Mouse (Mus musculus) 3134 (cell line): ENCODE data around the gene Prepl.

Source experiments
- DNase-seq: peaks from one replicate; pipeline ENCODE4 v3.0.0-alpha.2; 2011; ENCODE audit warnings: low spot score; ENCODE audit not compliant: insufficient read length; ENCODE audit errors: extremely low read depth

Prepl gene

GRCm38 (mm10) chr17:85090120-85091099 lies at the start of gene Prepl, which contains the start of gene Camkmt:
Gene Prepl (minus strand): TSS chr17:85090241.
Gene Camkmt (plus strand): TSS chr17:85090552.
- peak; percentile 94 for DNase-seq

- DNase-seq: no peak
Observed at GRCm38 (mm10) chr17:85138393-85138792, 48.4 kb upstream of the Prepl start.

DNA sequence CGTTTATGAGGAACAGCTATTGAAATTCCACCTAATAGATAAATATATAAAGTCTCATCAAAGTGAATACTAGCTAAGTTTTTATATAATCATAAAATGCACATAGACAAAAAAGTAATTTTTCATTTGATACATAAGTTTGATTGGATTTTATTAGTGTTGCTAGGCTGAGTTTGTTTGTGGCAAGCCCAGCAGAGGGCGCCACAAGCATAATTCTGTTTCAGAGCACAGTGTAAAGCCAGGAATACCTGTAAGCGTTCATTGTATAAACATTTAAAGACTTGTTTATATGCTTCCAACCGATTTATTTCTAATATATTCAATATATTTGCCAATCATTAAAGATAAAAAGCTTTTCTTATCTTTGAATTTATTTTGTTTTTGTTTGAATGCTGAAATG lies 26.6 kb upstream of the Prepl start:
- no peak for DNase-seq

GRCm38 (mm10) chr17:85113441-85113840 lies 23.4 kb upstream of the Prepl start:
- DNase-seq: no peak

DNA sequence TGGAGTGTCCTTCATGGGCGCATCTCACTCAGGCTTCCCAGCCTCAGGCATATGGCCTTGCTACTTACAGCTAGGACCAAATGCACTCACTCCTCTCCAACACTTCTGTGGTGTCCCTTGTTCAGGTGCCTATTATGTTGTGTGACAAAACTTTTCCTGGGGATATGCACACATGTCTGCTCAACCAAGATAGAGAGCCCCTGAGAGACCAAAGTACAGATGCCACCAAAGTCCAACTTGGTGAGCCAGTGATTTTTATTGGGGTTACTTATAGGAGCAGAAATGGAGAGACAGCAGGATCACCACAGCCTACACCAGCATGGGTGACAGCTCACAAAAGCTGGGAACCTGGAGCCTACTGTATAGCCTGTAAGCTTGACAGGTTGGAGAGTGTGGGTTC lies 20.6 kb upstream of the Prepl start:
- DNase-seq: no peak

DNA sequence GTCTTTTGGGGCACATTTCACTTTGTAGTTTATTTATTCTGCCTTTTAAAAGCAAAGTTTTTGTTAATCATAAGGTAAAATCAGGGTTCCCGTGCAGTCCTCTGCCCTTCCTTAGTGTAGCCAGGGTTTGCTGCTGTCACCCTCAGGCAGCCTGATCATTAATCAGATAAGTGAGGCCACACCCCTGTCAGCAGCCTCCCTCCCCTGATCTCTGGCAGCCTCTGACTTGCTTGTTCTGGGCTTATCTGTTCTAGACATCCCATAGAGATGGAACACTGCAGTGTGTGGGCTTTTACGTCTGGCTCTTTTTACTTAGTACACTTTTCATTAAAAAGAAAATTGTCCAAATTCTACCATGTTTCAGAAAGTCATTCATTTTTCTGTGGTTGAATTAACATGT lies 13.3 kb upstream of the Prepl start:
- no peak for DNase-seq

- DNase-seq: no peak
Observed at GRCm38 (mm10) chr17:85101751-85102150, 11.7 kb upstream of the Prepl start.

- DNase-seq: no peak
Observed at GRCm38 (mm10) chr17:85100232-85100631, 10.2 kb upstream of the Prepl start.

DNA sequence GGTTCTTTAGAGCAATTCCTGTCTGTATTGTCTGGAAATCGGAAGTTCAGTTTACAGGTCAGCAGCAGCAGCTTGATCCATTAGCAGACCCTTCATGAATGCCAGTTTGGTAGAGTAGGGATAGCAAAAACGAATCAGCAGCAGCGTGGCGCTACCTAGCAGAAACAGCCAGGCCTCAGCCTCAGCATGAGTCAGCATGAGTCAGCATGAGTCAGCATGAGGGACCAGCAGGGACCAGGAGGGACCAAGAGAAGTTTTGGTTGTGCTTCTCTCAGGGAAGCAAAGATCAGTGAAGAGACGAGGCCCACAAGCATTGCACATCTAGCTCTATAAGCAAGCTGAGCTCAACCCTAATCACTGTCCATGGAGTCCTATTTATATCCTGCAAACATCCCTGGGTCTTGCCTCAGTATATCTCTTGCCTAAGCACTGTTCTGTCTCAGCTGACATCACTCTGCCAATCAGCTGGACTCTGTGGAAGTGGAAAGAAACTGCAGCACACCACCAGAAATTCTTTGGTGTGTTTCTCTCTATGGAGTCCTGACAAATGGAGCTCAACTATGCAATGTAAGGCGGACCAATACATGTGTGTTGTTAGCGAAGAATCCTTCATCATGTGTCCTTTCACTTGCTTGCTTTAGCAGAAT lies 8.8 kb upstream of the Prepl start:
- peak; percentile 54 for DNase-seq

- no peak for DNase-seq
Observed at GRCm38 (mm10) chr17:85096396-85096795, 6.4 kb upstream of the Prepl start.

DNA sequence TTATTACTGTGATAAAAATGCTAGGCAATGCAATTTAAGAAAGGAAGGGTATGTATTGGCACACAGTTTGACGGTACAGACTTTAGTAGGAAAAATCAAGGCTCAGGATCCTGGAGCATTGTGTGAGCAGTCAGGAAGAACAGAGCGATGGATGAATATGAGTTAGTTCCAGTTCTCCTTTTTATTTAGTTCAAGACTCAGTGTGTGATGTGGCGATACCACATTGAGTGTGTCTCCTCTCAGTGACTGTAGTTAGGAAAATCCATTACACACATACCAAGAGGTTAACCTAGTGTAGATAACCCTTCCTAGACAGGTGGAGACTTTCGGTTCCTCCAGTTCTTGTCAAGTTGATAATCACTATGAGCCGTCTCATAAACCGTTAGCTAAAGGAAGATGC lies 1.7 kb upstream of the Prepl start:
- no peak for DNase-seq

DNA sequence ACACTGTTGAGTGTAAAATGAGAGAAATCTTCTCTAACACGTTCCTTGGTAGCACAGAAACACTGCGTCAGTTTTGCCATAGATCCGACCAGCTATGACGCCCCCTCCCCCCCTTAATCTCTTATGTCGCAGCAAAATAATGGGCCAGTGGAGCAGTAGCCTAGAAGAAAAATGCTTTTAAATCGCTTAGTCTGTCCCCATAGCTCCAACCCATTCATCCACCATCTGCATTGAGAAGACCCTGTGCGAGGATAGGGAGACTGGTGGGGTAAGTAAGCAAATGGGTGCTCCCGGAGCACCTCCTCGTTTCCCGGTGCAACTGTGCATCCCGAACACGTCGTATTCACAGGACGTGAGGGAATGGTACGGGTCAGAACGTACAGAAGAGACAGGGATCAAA lies 420 bp downstream of the Prepl start:
- DNase-seq: no peak

- DNase-seq: peak; percentile 15
Observed at GRCm38 (mm10) chr17:85089011-85089410, 1.0 kb downstream of the Prepl start.

DNA sequence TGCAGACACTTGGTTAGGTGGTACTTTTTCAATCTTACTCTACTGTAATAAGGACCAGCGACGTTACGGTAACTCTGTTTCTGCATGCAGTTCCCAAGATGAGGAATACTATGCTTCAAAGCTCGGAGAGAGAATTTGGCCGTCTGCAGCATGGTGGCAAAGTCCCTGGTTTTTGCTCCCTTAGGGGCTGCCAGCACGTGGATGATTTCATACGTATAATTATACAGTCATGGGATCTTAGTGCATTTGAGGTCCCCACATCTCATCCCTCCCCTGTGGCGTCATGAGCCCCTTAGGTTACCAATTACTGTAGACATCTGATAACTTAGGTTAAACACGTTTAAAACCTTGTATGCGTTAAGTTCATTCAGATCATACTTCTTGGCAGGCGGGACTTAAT lies 1.6 kb downstream of the Prepl start:
- DNase-seq: no peak

DNA sequence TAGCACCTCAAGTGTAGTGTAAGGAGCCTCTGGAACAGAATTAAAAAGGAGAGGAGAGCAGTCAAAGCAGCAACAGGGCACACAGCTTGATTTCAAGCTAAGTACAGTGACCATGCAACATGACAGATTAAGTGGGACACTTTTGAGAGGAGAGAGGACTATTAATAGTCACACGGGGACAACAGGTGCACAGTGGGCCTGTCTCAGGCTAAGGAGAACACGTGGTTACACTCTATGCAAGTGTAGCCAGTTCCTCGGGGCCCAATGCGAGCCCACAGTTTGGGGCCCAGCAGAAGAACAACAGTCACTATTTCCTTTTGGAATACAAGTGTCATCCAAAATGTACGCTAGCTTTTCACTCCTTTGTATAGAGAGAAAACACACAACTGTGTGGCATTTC lies 2.5 kb downstream of the Prepl start:
- no peak for DNase-seq

GRCm38 (mm10) chr17:85086501-85086900 lies 3.5 kb downstream of the Prepl start:
- no peak for DNase-seq

DNA sequence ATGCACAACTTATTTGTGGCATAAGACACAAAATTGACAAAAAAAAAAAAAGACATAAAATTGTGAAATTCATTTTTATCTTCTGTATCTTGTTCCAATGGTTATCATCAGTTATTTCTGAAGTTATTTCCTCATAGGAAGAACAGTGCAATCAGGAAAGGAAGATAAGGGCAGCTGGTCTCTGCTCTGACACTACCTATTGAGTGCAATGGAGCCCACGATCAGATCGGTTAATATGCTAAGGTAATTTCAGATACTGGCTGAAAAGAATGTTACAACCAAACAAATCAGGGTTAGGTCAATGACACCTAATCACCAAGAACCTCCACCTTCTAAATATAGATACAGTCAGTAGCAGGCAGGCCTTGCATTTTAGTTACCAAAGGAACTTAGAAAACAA lies 4.7 kb downstream of the Prepl start:
- DNase-seq: no peak

DNA sequence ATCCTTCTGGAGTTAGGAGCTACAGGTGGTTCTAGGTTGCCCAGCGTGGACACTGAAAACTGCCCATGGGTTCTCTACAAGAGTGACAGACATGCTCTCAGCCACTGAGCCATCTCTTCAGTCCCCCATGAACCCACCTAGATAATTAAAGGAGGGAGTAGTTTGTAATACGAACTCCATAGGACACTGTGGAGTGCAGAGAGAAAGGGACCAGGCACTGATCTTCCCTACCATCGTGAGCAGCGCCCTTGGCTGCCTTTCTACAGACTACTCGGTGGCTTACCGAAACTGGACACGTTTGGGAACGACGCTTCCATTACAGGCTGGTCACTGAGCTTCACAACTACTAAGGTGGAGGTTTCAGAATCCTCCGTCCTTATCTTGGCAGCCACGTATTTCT lies 9.3 kb downstream of the Prepl start:
- DNase-seq: no peak

- DNase-seq: no peak
Observed at GRCm38 (mm10) chr17:85079276-85079675, 10.8 kb downstream of the Prepl start.

DNA sequence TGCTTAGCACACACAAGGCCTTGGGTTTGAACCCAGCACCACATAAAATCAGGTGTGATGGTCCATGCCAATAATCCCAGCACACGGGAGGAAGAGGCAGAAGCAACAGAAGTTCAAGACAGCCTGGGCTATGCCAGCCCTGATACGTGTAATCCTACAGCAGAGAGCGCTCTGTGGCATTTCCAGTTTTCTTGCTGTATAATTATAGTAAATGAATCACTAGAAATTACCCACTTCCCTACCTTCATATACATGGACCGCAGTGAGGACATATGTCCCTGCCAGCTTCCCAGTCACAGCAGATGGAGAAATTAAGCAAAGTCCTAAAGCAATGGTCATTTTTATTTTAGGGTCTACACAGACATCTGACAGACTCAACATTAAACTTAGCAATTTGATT lies 16.0 kb downstream of the Prepl start:
- no peak for DNase-seq

- DNase-seq: no peak
Observed at GRCm38 (mm10) chr17:85073214-85073613, 16.8 kb downstream of the Prepl start.

DNA sequence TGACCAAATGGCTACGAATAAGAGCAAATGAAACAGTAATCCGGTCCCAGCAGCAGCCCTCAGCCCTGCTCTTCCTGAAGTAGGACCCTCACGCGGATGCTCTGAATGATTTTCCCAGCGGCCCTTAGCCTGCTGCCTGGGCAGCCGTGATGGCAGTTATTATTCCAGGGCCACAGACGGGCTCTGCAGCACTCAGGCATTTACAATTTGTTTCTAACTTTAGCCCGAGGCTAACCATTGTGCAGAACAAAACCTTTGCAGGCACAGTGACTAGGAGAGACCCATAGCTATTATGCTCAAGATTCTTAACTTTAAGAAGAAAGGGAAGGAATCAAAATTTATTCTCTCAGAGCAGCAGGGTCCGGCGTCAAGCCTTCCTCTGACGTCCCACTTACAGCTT lies 17.7 kb downstream of the Prepl start:
- no peak for DNase-seq
